Mouse (Mus musculus): Measurements from ENCODE around the gene Cnp.

GRCm38 (mm10) chr11:100581756-100582155, 7.1 kb downstream of the Cnp start:
- TF ChIP-seq CTCF (IDR thresholded peaks at IDR 0.05; ENCODE audit: borderline replicate concordance, insufficient read depth, low read depth, low read length) (no peak), POLR2A (IDR thresholded peaks at IDR 0.05; ENCODE audit: borderline replicate concordance, insufficient read depth, low read length) (no peak)

Data from cerebellum, adult 2 months (tissue).